Mouse (Mus musculus): ENCODE results near the gene Tex19.2. TPM values are rescaled to one million over a fixed set of nuclear protein-coding genes. Genes with fewer than 3 reads are reported as not detected.
"Not testable (repeated sequence)": the region's sequence is repeated elsewhere in the genome, so short reads cannot be mapped to it uniquely, and the experiment has no call there.

Tex19.2 gene
- polyA plus RNA-seq, 1 experiment from 2014 or later, result not detected

- Histone ChIP-seq H3K4me2 (replicated peaks; ENCODE audit: low read depth, low read length) (no peak overlapping the region), H3K27me3 (ENCODE audit: control insufficient read depth, insufficient read depth, low read length) (no peaks in the 10 kb centered on the region), H3K9me3 (ENCODE audit: control insufficient read depth, low read length) (no peaks in the 10 kb centered on the region), H3K36me3 (ENCODE audit: control insufficient read depth, insufficient read depth, low read length) (no peaks in the 10 kb centered on the region), H3K27ac (ENCODE audit: low read depth, low read length) (no peak overlapping the region), H3K4me1 (replicated peaks; ENCODE audit: control insufficient read depth, insufficient read depth, low read length) (no peaks in the 10 kb centered on the region), H3K4me3 (ENCODE audit: low read depth, low read length) (no peak overlapping the region), H3K9ac (ENCODE audit: low read depth, low read length) (no peak overlapping the region)
- WGBS, result 89% methylated on average over 2 of the region's 2 CpGs
- DNase-seq (ENCODE audit: low spot score) (no peak), ATAC-seq (ENCODE audit: low FRiP score) (no peak)
Observed at GRCm38 (mm10) chr11:121122024-121122670, 3.7 kb upstream of the Tex19.2 start.

- H3K4me2 ChIP-seq (replicated peaks; ENCODE audit: low read depth, low read length), result no peak overlapping the region
- no peaks in the 10 kb centered on the region for H3K9me3 ChIP-seq (ENCODE audit: control insufficient read depth, low read length)
- DNase-seq (ENCODE audit: low spot score) (no peak), ATAC-seq (ENCODE audit: low FRiP score) (no peak)
- H3K27ac ChIP-seq (ENCODE audit: low read depth, low read length), result no peak overlapping the region
- no peaks in the 10 kb centered on the region for H3K4me1 ChIP-seq (replicated peaks; ENCODE audit: control insufficient read depth, insufficient read depth, low read length)
- H3K4me3 ChIP-seq (ENCODE audit: low read depth, low read length), result no peak overlapping the region
- WGBS, result 91% methylated on average over 3 of the region's 3 CpGs
- no peaks in the 10 kb centered on the region for H3K27me3 ChIP-seq (ENCODE audit: control insufficient read depth, insufficient read depth, low read length)
- no peak overlapping the region for H3K9ac ChIP-seq (ENCODE audit: low read depth, low read length)
- H3K36me3 ChIP-seq (ENCODE audit: control insufficient read depth, insufficient read depth, low read length), result no peaks in the 10 kb centered on the region
Observed at GRCm38 (mm10) chr11:121121151-121121550, 2.7 kb upstream of the Tex19.2 start.

GRCm38 (mm10) chr11:121118106-121118505, 371 bp downstream of the Tex19.2 start:
- DNase-seq (ENCODE audit: low spot score), result no peak
- Histone ChIP-seq H3K36me3 (ENCODE audit: control insufficient read depth, insufficient read depth, low read length) (no peaks in the 10 kb centered on the region), H3K9me3 (ENCODE audit: control insufficient read depth, low read length) (no peaks in the 10 kb centered on the region), H3K27ac (ENCODE audit: low read depth, low read length) (no peak overlapping the region), H3K9ac (ENCODE audit: low read depth, low read length) (no peak overlapping the region), H3K4me1 (replicated peaks; ENCODE audit: control insufficient read depth, insufficient read depth, low read length) (no peaks in the 10 kb centered on the region), H3K4me3 (ENCODE audit: low read depth, low read length) (no peak overlapping the region), H3K27me3 (ENCODE audit: control insufficient read depth, insufficient read depth, low read length) (no peaks in the 10 kb centered on the region), H3K4me2 (replicated peaks; ENCODE audit: low read depth, low read length) (no peak overlapping the region)
- ATAC-seq (ENCODE audit: low FRiP score), result no peak
- 91% methylated on average over 18 of the region's 18 CpGs for WGBS

- 80% methylated on average over 5 of the region's 5 CpGs for WGBS
- DNase-seq (ENCODE audit: low spot score) (no peak), ATAC-seq (ENCODE audit: low FRiP score) (no peak)
- Histone ChIP-seq H3K27me3 (ENCODE audit: control insufficient read depth, insufficient read depth, low read length) (no peaks in the 10 kb centered on the region), H3K36me3 (ENCODE audit: control insufficient read depth, insufficient read depth, low read length) (no peaks in the 10 kb centered on the region), H3K9me3 (ENCODE audit: control insufficient read depth, low read length) (no peaks in the 10 kb centered on the region), H3K27ac (ENCODE audit: low read depth, low read length) (no peak overlapping the region), H3K4me2 (replicated peaks; ENCODE audit: low read depth, low read length) (no peak overlapping the region), H3K4me3 (ENCODE audit: low read depth, low read length) (no peak overlapping the region), H3K4me1 (replicated peaks; ENCODE audit: control insufficient read depth, insufficient read depth, low read length) (no peaks in the 10 kb centered on the region), H3K9ac (ENCODE audit: low read depth, low read length) (no peak overlapping the region)
Observed at GRCm38 (mm10) chr11:121112091-121112775, 6.2 kb downstream of the Tex19.2 start.

- Histone ChIP-seq H3K4me1 (replicated peaks; ENCODE audit: control insufficient read depth, insufficient read depth, low read length) (no peaks in the 10 kb centered on the region), H3K27ac (ENCODE audit: low read depth, low read length) (no peak overlapping the region), H3K27me3 (ENCODE audit: control insufficient read depth, insufficient read depth, low read length) (no peaks in the 10 kb centered on the region), H3K4me3 (ENCODE audit: low read depth, low read length) (no peak overlapping the region), H3K4me2 (replicated peaks; ENCODE audit: low read depth, low read length) (no peak overlapping the region), H3K36me3 (ENCODE audit: control insufficient read depth, insufficient read depth, low read length) (no peaks in the 10 kb centered on the region), H3K9ac (ENCODE audit: low read depth, low read length) (no peak overlapping the region), H3K9me3 (ENCODE audit: control insufficient read depth, low read length) (no peaks in the 10 kb centered on the region)
- WGBS, result 77% methylated on average over 1 of the region's 1 CpGs
- no peak for ATAC-seq (ENCODE audit: low FRiP score)
- no peak for DNase-seq (ENCODE audit: low spot score)
Observed at GRCm38 (mm10) chr11:121111601-121112000, 6.9 kb downstream of the Tex19.2 start.

GRCm38 (mm10) chr11:121111051-121111450, 7.4 kb downstream of the Tex19.2 start:
- Histone ChIP-seq H3K4me3 (ENCODE audit: low read depth, low read length) (no peak overlapping the region), H3K4me1 (replicated peaks; ENCODE audit: control insufficient read depth, insufficient read depth, low read length) (no peaks in the 10 kb centered on the region), H3K27me3 (ENCODE audit: control insufficient read depth, insufficient read depth, low read length) (no peaks in the 10 kb centered on the region), H3K36me3 (ENCODE audit: control insufficient read depth, insufficient read depth, low read length) (no peaks in the 10 kb centered on the region), H3K4me2 (replicated peaks; ENCODE audit: low read depth, low read length) (no peak overlapping the region), H3K27ac (ENCODE audit: low read depth, low read length) (no peak overlapping the region), H3K9me3 (ENCODE audit: control insufficient read depth, low read length) (no peaks in the 10 kb centered on the region), H3K9ac (ENCODE audit: low read depth, low read length) (no peak overlapping the region)
- DNase-seq (ENCODE audit: low spot score) (no peak), ATAC-seq (ENCODE audit: low FRiP score) (no peak)
- 93% methylated on average over 3 of the region's 3 CpGs for WGBS

GRCm38 (mm10) chr11:121109986-121110385, 8.5 kb downstream of the Tex19.2 start:
- DNase-seq (ENCODE audit: low spot score) (peak; percentile 25), ATAC-seq (ENCODE audit: low FRiP score) (no peak)
- H3K4me2 ChIP-seq (replicated peaks; ENCODE audit: low read depth, low read length), result no peak overlapping the region
- H3K36me3 ChIP-seq (ENCODE audit: control insufficient read depth, insufficient read depth, low read length), result no peaks in the 10 kb centered on the region
- H3K4me3 ChIP-seq (ENCODE audit: low read depth, low read length), result no peak overlapping the region
- WGBS, result 22% methylated on average over 2 of the region's 2 CpGs
- no peaks in the 10 kb centered on the region for H3K4me1 ChIP-seq (replicated peaks; ENCODE audit: control insufficient read depth, insufficient read depth, low read length)
- H3K27ac ChIP-seq (ENCODE audit: low read depth, low read length), result no peak overlapping the region
- no peak overlapping the region for H3K9ac ChIP-seq (ENCODE audit: low read depth, low read length)
- no peaks in the 10 kb centered on the region for H3K9me3 ChIP-seq (ENCODE audit: control insufficient read depth, low read length)
- no peaks in the 10 kb centered on the region for H3K27me3 ChIP-seq (ENCODE audit: control insufficient read depth, insufficient read depth, low read length)

GRCm38 (mm10) chr11:121108061-121108460, 10.4 kb downstream of the Tex19.2 start:
- Histone ChIP-seq H3K27me3 (ENCODE audit: control insufficient read depth, insufficient read depth, low read length) (no peaks in the 10 kb centered on the region), H3K4me3 (ENCODE audit: low read depth, low read length) (no peak overlapping the region), H3K4me2 (replicated peaks; ENCODE audit: low read depth, low read length) (no peak overlapping the region), H3K4me1 (replicated peaks; ENCODE audit: control insufficient read depth, insufficient read depth, low read length) (no peaks in the 10 kb centered on the region), H3K9me3 (ENCODE audit: control insufficient read depth, low read length) (no peaks in the 10 kb centered on the region), H3K9ac (ENCODE audit: low read depth, low read length) (no peak overlapping the region), H3K27ac (ENCODE audit: low read depth, low read length) (no peak overlapping the region), H3K36me3 (ENCODE audit: control insufficient read depth, insufficient read depth, low read length) (no peaks in the 10 kb centered on the region)
- 75% methylated on average over 9 of the region's 9 CpGs for WGBS
- DNase-seq (ENCODE audit: low spot score) (no peak), ATAC-seq (ENCODE audit: low FRiP score) (no peak)

GRCm38 (mm10) chr11:121107242-121107641, 11.2 kb downstream of the Tex19.2 start:
- not testable (repeated sequence) for ATAC-seq (ENCODE audit: low FRiP score); H3K4me3 ChIP-seq (ENCODE audit: low read depth, low read length); H3K36me3 ChIP-seq (ENCODE audit: control insufficient read depth, insufficient read depth, low read length); H3K4me2 ChIP-seq (replicated peaks; ENCODE audit: low read depth, low read length); H3K4me1 ChIP-seq (replicated peaks; ENCODE audit: control insufficient read depth, insufficient read depth, low read length); DNase-seq (ENCODE audit: low spot score); H3K9ac ChIP-seq (ENCODE audit: low read depth, low read length); H3K27me3 ChIP-seq (ENCODE audit: control insufficient read depth, insufficient read depth, low read length); H3K9me3 ChIP-seq (ENCODE audit: control insufficient read depth, low read length); H3K27ac ChIP-seq (ENCODE audit: low read depth, low read length)
- 89% methylated on average over 1 of the region's 1 CpGs for WGBS
